ENCODE assay signal across 11 mouse cellular contexts in genomic region chr3:80052879-80053278, GRCm38 (mm10).
DNase-seq lines count a peak whose midpoint lies in the region; ATAC-seq lines count a peak whose summit lies in the region.
"Had no signal": no experiment of that assay in that cellular context is flagged by ENCODE, and none has a peak within 500 bp of the region (broad histone marks: within the 10 kb centered on the region; RNA-seq: fewer than 3 reads in every experiment).

No protein-coding gene starts in this region.

- no peak overlapping the region for H3K9ac ChIP-seq in heart, embryonic 16.5 days (ENCODE audit: low read length)
- H3K9ac ChIP-seq: hindbrain, embryonic 15.5 days; stomach, embryonic 15.5 days had no signal

- peak overlapping the region; percentile 80 for H3K27ac ChIP-seq in heart, embryonic 16.5 days (ENCODE audit: low read length)
- H3K27ac ChIP-seq: hindbrain, embryonic 15.5 days; macrophage; stomach, embryonic 15.5 days had no signal

- peak; percentile 86 for ATAC-seq in heart, embryonic 16.5 days (replicated peaks; ENCODE audit: extremely low read depth, insufficient read depth, low FRiP score)
- peak; percentile 74 for ATAC-seq in megakaryocyte-erythroid progenitor cell, adult 5-6 weeks (replicated peaks; ENCODE audit: low FRiP score, low TSS enrichment, poor library complexity, severe bottlenecking)
- ATAC-seq in cerebellum, adult (ENCODE audit: insufficient number of reproducible peaks, low FRiP score, low TSS enrichment): no peak

- H3K4me2 ChIP-seq in heart, embryonic 16.5 days (ENCODE audit: low read depth, low read length): 0 out of 2 replicates have a peak overlapping the region, but pooled peaks have one; percentile 10
- H3K4me2 ChIP-seq: hindbrain, embryonic 15.5 days; stomach, embryonic 15.5 days had no signal

- no peaks in the 10 kb centered on the region for H3K36me3 ChIP-seq in heart, embryonic 16.5 days (ENCODE audit: control insufficient read depth, insufficient read depth)
- H3K36me3 ChIP-seq: hindbrain, embryonic 15.5 days; stomach, embryonic 15.5 days had no signal

- 20% methylated on average over 3 of the region's 3 CpGs for WGBS in heart, embryonic 16.5 days

- H3K4me1 ChIP-seq in heart, embryonic 16.5 days (ENCODE audit: control insufficient read depth, insufficient read depth, low read length): peaks cover 21% of the 10 kb centered on the region
- H3K4me1 ChIP-seq: hindbrain, embryonic 15.5 days; stomach, embryonic 15.5 days had no signal

- peak; percentile 26 to 29 for DNase-seq in kidney, postnatal 36 days
- DNase-seq in kidney, adult 9 months: no peak
- DNase-seq in adrenal gland, postnatal 25 days: peak; percentile 68
- no peak for DNase-seq in urinary bladder, postnatal 14 days (ENCODE audit: low spot score)
- no peak for DNase-seq in gastrocnemius, adult 8-10 months (ENCODE audit: low spot score in 2 of 2)

- no peak overlapping the region for H3K4me3 ChIP-seq in heart, embryonic 16.5 days (ENCODE audit: low read length)
- H3K4me3 ChIP-seq: hindbrain, embryonic 15.5 days; stomach, embryonic 15.5 days had no signal

- H3K27me3 ChIP-seq in heart, embryonic 16.5 days (ENCODE audit: control insufficient read depth, insufficient read depth, low read length): no peaks in the 10 kb centered on the region
- H3K27me3 ChIP-seq: hindbrain, embryonic 15.5 days; stomach, embryonic 15.5 days had no signal

- no peaks in the 10 kb centered on the region for H3K9me3 ChIP-seq in heart, embryonic 16.5 days (replicated peaks; ENCODE audit: control insufficient read depth, low read length)
- H3K9me3 ChIP-seq: hindbrain, embryonic 15.5 days; stomach, embryonic 15.5 days had no signal

Comparison
In these comparisons a context has a peak if more than half of its experiments do, and no peak if none do; other contexts are left out.
1. DNase-seq: peak in kidney, postnatal 36 days (2 of 2) and adrenal gland, postnatal 25 days (single experiment); none in kidney, adult 9 months (single experiment), urinary bladder, postnatal 14 days (single experiment) and gastrocnemius, adult 8-10 months (0 of 2).